In genomic region chr4:140192276-140193002, GRCm38 (mm10) we compare ENCODE assay signal across 17 mouse cellular contexts. TPM values are rescaled to one million over a fixed set of nuclear protein-coding genes. Genes with fewer than 3 reads are reported as not detected.
A peak's percentile ranks its signal among the peaks of the same experiment; 100 is the strongest.
DNase-seq lines count a peak whose midpoint lies in the region; ATAC-seq lines count a peak whose summit lies in the region.
"Had no signal": no experiment of that assay in that cellular context is flagged by ENCODE, and none has a peak within 500 bp of the region (broad histone marks: within the 10 kb centered on the region; RNA-seq: fewer than 3 reads in every experiment).

No protein-coding gene starts in this region.

- no peak for DNase-seq in hindbrain, embryonic 11.5 days (ENCODE audit: low spot score)
- DNase-seq in retina, postnatal 7 days (ENCODE audit: low read depth, low spot score), result peak; percentile 23
- DNase-seq in retina, postnatal 1 day, result no peak
- DNase-seq in cerebellum, postnatal 25 days, result peak; percentile 82 to 89
- no peak for DNase-seq in gastrocnemius, postnatal 14 days
- DNase-seq: adrenal gland, postnatal 10 days; kidney, adult 8-10 months; lung, postnatal 10 days; thymus, postnatal 36 days had no signal

- 0 out of 2 replicates have a peak overlapping the region, but pooled peaks have one; percentile 51 for H3K27ac ChIP-seq in hindbrain, embryonic 15.5 days (replicated peaks)
- no peak overlapping the region for H3K27ac ChIP-seq in hindbrain, embryonic 11.5 days (ENCODE audit: low read depth, low read length)
- H3K27ac ChIP-seq: embryonic facial prominence, embryonic 13.5 days; heart, embryonic 13.5 days; limb, embryonic 15.5 days; stomach, embryonic 15.5 days had no signal

- no peak for ATAC-seq in hindbrain, embryonic 15.5 days (ENCODE audit: low FRiP score, low read depth)
- no peak for ATAC-seq in hindbrain, embryonic 11.5 days (ENCODE audit: low FRiP score)
- no peak for ATAC-seq in megakaryocyte-erythroid progenitor cell, adult 5-6 weeks (replicated peaks; ENCODE audit: low FRiP score, low TSS enrichment, poor library complexity, severe bottlenecking)

- H3K27me3 ChIP-seq in hindbrain, embryonic 15.5 days, result no peaks in the 10 kb centered on the region
- H3K27me3 ChIP-seq in hindbrain, embryonic 11.5 days (ENCODE audit: control insufficient read depth, insufficient read depth, low read length), result no peaks in the 10 kb centered on the region
- H3K27me3 ChIP-seq: stomach, embryonic 15.5 days had no signal

- no peak overlapping the region for H3K4me3 ChIP-seq in hindbrain, embryonic 15.5 days
- H3K4me3 ChIP-seq in hindbrain, embryonic 11.5 days (ENCODE audit: low read depth, low read length), result no peak overlapping the region
- H3K4me3 ChIP-seq: embryonic facial prominence, embryonic 13.5 days; heart, embryonic 13.5 days; limb, embryonic 15.5 days; stomach, embryonic 15.5 days had no signal

- 67% methylated on average over 18 of the region's 18 CpGs for WGBS in hindbrain, embryonic 15.5 days
- 90% methylated on average over 18 of the region's 18 CpGs for WGBS in hindbrain, embryonic 11.5 days

- no peak overlapping the region for H3K4me2 ChIP-seq in hindbrain, embryonic 15.5 days
- no peak overlapping the region for H3K4me2 ChIP-seq in hindbrain, embryonic 11.5 days (replicated peaks; ENCODE audit: low read depth, low read length)
- H3K4me2 ChIP-seq: embryonic facial prominence, embryonic 13.5 days; heart, embryonic 13.5 days; limb, embryonic 15.5 days; stomach, embryonic 15.5 days had no signal

- H3K9me3 ChIP-seq in hindbrain, embryonic 15.5 days, result no peaks in the 10 kb centered on the region
- no peaks in the 10 kb centered on the region for H3K9me3 ChIP-seq in hindbrain, embryonic 11.5 days (ENCODE audit: control insufficient read depth, low read length)
- H3K9me3 ChIP-seq: embryonic facial prominence, embryonic 13.5 days; heart, embryonic 13.5 days; limb, embryonic 15.5 days; stomach, embryonic 15.5 days had no signal

- H3K9ac ChIP-seq in hindbrain, embryonic 15.5 days, result no peak overlapping the region
- H3K9ac ChIP-seq in hindbrain, embryonic 11.5 days (ENCODE audit: low read depth, low read length), result no peak overlapping the region
- H3K9ac ChIP-seq: embryonic facial prominence, embryonic 13.5 days; heart, embryonic 13.5 days; limb, embryonic 15.5 days; stomach, embryonic 15.5 days had no signal

- intact Hi-C loops in gastrocnemius, postnatal 14 days (cut with DNase I; ENCODE audit: low total_unique reads), result no loop called here

- H3K4me1 ChIP-seq in hindbrain, embryonic 15.5 days (replicated peaks), result peaks cover 38% of the 10 kb centered on the region
- H3K4me1 ChIP-seq in hindbrain, embryonic 11.5 days (replicated peaks; ENCODE audit: control insufficient read depth, insufficient read depth, low read length), result 0 out of 2 replicates have a peak, but pooled peaks cover 2% of the 10 kb centered on the region
- H3K4me1 ChIP-seq: limb, embryonic 15.5 days; stomach, embryonic 15.5 days had no signal

- H3K36me3 ChIP-seq in hindbrain, embryonic 15.5 days, result no peaks in the 10 kb centered on the region
- H3K36me3 ChIP-seq in hindbrain, embryonic 11.5 days (ENCODE audit: control insufficient read depth, insufficient read depth, low read length), result no peaks in the 10 kb centered on the region
- H3K36me3 ChIP-seq: embryonic facial prominence, embryonic 13.5 days; G1E; heart, embryonic 13.5 days; limb, embryonic 15.5 days; stomach, embryonic 15.5 days had no signal

RNA-seq across cellular contexts. Expression of gene Igsf21, which starts 54.1 kb away (rescaled TPM):
- 91.0 and 102 TPM in 2 replicates for polyA plus RNA-seq in hindbrain, embryonic 15.5 days (2015; fragmentation: Nextera tagmentation; extraction: Ambion mirVana)
- polyA plus RNA-seq in hindbrain, embryonic 11.5 days (2014; fragmentation: Nextera tagmentation; extraction: Ambion mirVana), result 8.1 and 9.4 TPM in 2 replicates
- total RNA-seq in megakaryocyte-erythroid progenitor cell, adult 5-6 weeks (2014; fragmentation: Nextera tagmentation), result not detected in 2 replicates
- not detected in 2 replicates for total RNA-seq in megakaryocyte-erythroid progenitor cell, adult 5-6 weeks (2017)
- total RNA-seq in gastrocnemius, postnatal 14 days (2021), result under 1 TPM; 0.14 to 0.16 TPM
- total RNA-seq: G1E; hematopoietic stem cell, adult 5-6 weeks had no signal
- polyA plus RNA-seq: G1E had no signal

Comparison
In these comparisons a context has a peak if more than half of its experiments do, and no peak if none do; other contexts are left out.
1. DNase-seq: peak in retina, postnatal 7 days (single experiment) and cerebellum, postnatal 25 days (2 of 2); none in hindbrain, embryonic 11.5 days (single experiment), retina, postnatal 1 day (single experiment) and gastrocnemius, postnatal 14 days (single experiment).